Mouse (Mus musculus): ENCODE results near the gene Armh1. TPM values are rescaled to one million over a fixed set of nuclear protein-coding genes. Genes with fewer than 3 reads are reported as not detected.
A peak's percentile ranks its signal among the peaks of the same experiment; 100 is the strongest.
"Not testable (repeated sequence)": the region's sequence is repeated elsewhere in the genome, so short reads cannot be mapped to it uniquely, and the experiment has no call there.

The Armh1 gene
- polyA plus RNA-seq, 1 experiment from 2014 or later, result 1.1 TPM

GRCm38 (mm10) chr4:117262101-117262913 is 10.4 kb upstream of the Armh1 start:
- 66% methylated on average over 13 of the region's 13 CpGs for WGBS
- H3K4me1 ChIP-seq (replicated peaks), result peaks cover 4% of the 10 kb centered on the region
- H3K4me3 ChIP-seq, result no peak overlapping the region
- no peak overlapping the region for H3K9ac ChIP-seq
- ATAC-seq (ENCODE audit: low FRiP score), result no peak
- no peak overlapping the region for H3K4me2 ChIP-seq
- no peaks in the 10 kb centered on the region for H3K36me3 ChIP-seq
- H3K27ac ChIP-seq, result no peak overlapping the region
- H3K27me3 ChIP-seq, result 0 out of 2 replicates have a peak, but pooled peaks cover 6% of the 10 kb centered on the region
- H3K9me3 ChIP-seq, result no peaks in the 10 kb centered on the region

- no peak overlapping the region for H3K27ac ChIP-seq
- H3K9me3 ChIP-seq, result no peaks in the 10 kb centered on the region
- 0 out of 2 replicates have a peak, but pooled peaks cover 3% of the 10 kb centered on the region for H3K27me3 ChIP-seq
- no peak overlapping the region for H3K4me3 ChIP-seq
- H3K9ac ChIP-seq, result no peak overlapping the region
- no peak for ATAC-seq (ENCODE audit: low FRiP score)
- H3K36me3 ChIP-seq, result no peaks in the 10 kb centered on the region
- 80% methylated on average over 2 of the region's 2 CpGs for WGBS
- H3K4me2 ChIP-seq, result no peak overlapping the region
- peaks cover 4% of the 10 kb centered on the region for H3K4me1 ChIP-seq (replicated peaks)
Measured at GRCm38 (mm10) chr4:117261222-117261621, 9.3 kb upstream of the Armh1 start.

- H3K9me3 ChIP-seq; ATAC-seq (ENCODE audit: low FRiP score): not testable (repeated sequence)
Measured at GRCm38 (mm10) chr4:117259909-117260308, 8.0 kb upstream of the Armh1 start.

GRCm38 (mm10) chr4:117254672-117255071 is 2.7 kb upstream of the Armh1 start:
- Histone ChIP-seq H3K36me3 (no peaks in the 10 kb centered on the region), H3K27ac (no peak overlapping the region), H3K4me2 (no peak overlapping the region), H3K4me3 (no peak overlapping the region), H3K4me1 (replicated peaks) (peaks cover 35% of the 10 kb centered on the region), H3K27me3 (no peaks in the 10 kb centered on the region), H3K9me3 (no peaks in the 10 kb centered on the region), H3K9ac (no peak overlapping the region)
- WGBS, result 51% methylated on average over 6 of the region's 6 CpGs
- ATAC-seq (ENCODE audit: low FRiP score), result no peak

More at GRCm38 (mm10) chr4:117259909-117260308, 8.0 kb upstream of the Armh1 start:
- not testable (repeated sequence) for H3K27me3 ChIP-seq; H3K4me1 ChIP-seq (replicated peaks); H3K4me3 ChIP-seq; H3K9ac ChIP-seq; H3K4me2 ChIP-seq; H3K36me3 ChIP-seq; H3K27ac ChIP-seq
- WGBS, result 79% methylated on average over 6 of the region's 6 CpGs

- no peak overlapping the region for H3K4me2 ChIP-seq
- H3K9ac ChIP-seq, result no peak overlapping the region
- H3K27me3 ChIP-seq, result no peaks in the 10 kb centered on the region
- no peaks in the 10 kb centered on the region for H3K36me3 ChIP-seq
- H3K4me3 ChIP-seq, result no peak overlapping the region
- H3K9me3 ChIP-seq, result no peaks in the 10 kb centered on the region
- H3K27ac ChIP-seq, result no peak overlapping the region
- no peak for ATAC-seq (ENCODE audit: low FRiP score)
- 74% methylated on average over 5 of the region's 5 CpGs for WGBS
- H3K4me1 ChIP-seq (replicated peaks), result peaks cover 35% of the 10 kb centered on the region
Measured at GRCm38 (mm10) chr4:117254017-117254627, 2.2 kb upstream of the Armh1 start.

- H3K4me1 ChIP-seq (replicated peaks), result peaks cover 35% of the 10 kb centered on the region
- 70% methylated on average over 12 of the region's 12 CpGs for WGBS
Measured at GRCm38 (mm10) chr4:117253218-117254016, 1.5 kb upstream of the Armh1 start.

GRCm38 (mm10) chr4:117252755-117253154 is 830 bp upstream of the Armh1 start:
- Histone ChIP-seq H3K9me3 (no peaks in the 10 kb centered on the region), H3K27me3 (no peaks in the 10 kb centered on the region), H3K36me3 (no peaks in the 10 kb centered on the region), H3K4me3 (peak overlapping the region; percentile 61; the same call in 1 of the 2 replicates), H3K27ac (no peak overlapping the region), H3K4me1 (replicated peaks) (peaks cover 35% of the 10 kb centered on the region), H3K9ac (no peak overlapping the region), H3K4me2 (peak overlapping the region; percentile 64)
- ATAC-seq (ENCODE audit: low FRiP score), result no peak
- WGBS, result 92% methylated on average over 5 of the region's 5 CpGs

More at GRCm38 (mm10) chr4:117253218-117254016, 1.5 kb upstream of the Armh1 start:
- Histone ChIP-seq H3K27ac (no peak overlapping the region), H3K4me3 (no peak overlapping the region), H3K4me2 (no peak overlapping the region), H3K36me3 (no peaks in the 10 kb centered on the region), H3K9me3 (no peaks in the 10 kb centered on the region), H3K27me3 (no peaks in the 10 kb centered on the region), H3K9ac (no peak overlapping the region)
- no peak for ATAC-seq (ENCODE audit: low FRiP score)

GRCm38 (mm10) chr4:117252351-117252750 is 426 bp upstream of the Armh1 start:
- Histone ChIP-seq H3K27me3 (no peaks in the 10 kb centered on the region), H3K9ac (peak overlapping the region; percentile 75), H3K4me2 (peak overlapping the region; percentile 64), H3K9me3 (no peaks in the 10 kb centered on the region), H3K4me3 (peak overlapping the region; percentile 61), H3K4me1 (replicated peaks) (peaks cover 35% of the 10 kb centered on the region), H3K27ac (peak overlapping the region; percentile 69; the same call in 1 of the 2 replicates), H3K36me3 (no peaks in the 10 kb centered on the region)
- 28% methylated on average over 5 of the region's 5 CpGs for WGBS
- peak; percentile 37 for ATAC-seq (ENCODE audit: low FRiP score)

- H3K4me3 ChIP-seq, result peak overlapping the region; percentile 61; the same call in 1 of the 2 replicates
- no peaks in the 10 kb centered on the region for H3K36me3 ChIP-seq
- peak overlapping the region; percentile 64 for H3K4me2 ChIP-seq
- peaks cover 35% of the 10 kb centered on the region for H3K4me1 ChIP-seq (replicated peaks)
- 59% methylated on average over 1 of the region's 1 CpGs for WGBS
- 0 out of 2 replicates have a peak overlapping the region, but pooled peaks have one; percentile 75 for H3K9ac ChIP-seq
- no peak for ATAC-seq (ENCODE audit: low FRiP score)
- H3K9me3 ChIP-seq, result no peaks in the 10 kb centered on the region
- H3K27me3 ChIP-seq, result no peaks in the 10 kb centered on the region
- no peak overlapping the region for H3K27ac ChIP-seq
Measured at GRCm38 (mm10) chr4:117250982-117251381, 943 bp downstream of the Armh1 start.

- WGBS, result 75% methylated on average over 6 of the region's 6 CpGs
- no peak for ATAC-seq (ENCODE audit: low FRiP score)
- H3K9ac ChIP-seq, result no peak overlapping the region
- no peak overlapping the region for H3K4me3 ChIP-seq
- no peak overlapping the region for H3K4me2 ChIP-seq
- H3K4me1 ChIP-seq (replicated peaks), result no peaks in the 10 kb centered on the region
- no peaks in the 10 kb centered on the region for H3K36me3 ChIP-seq
- no peaks in the 10 kb centered on the region for H3K9me3 ChIP-seq
- H3K27ac ChIP-seq, result no peak overlapping the region; the same call in 1 of the 2 replicates
- no peaks in the 10 kb centered on the region for H3K27me3 ChIP-seq
Measured at GRCm38 (mm10) chr4:117240867-117241266, 11.1 kb downstream of the Armh1 start.

GRCm38 (mm10) chr4:117239153-117239552 is 12.8 kb downstream of the Armh1 start:
- Histone ChIP-seq H3K9me3 (no peaks in the 10 kb centered on the region), H3K4me3 (no peak overlapping the region), H3K27ac (no peak overlapping the region), H3K27me3 (no peaks in the 10 kb centered on the region), H3K4me2 (no peak overlapping the region), H3K4me1 (replicated peaks) (no peaks in the 10 kb centered on the region), H3K9ac (no peak overlapping the region), H3K36me3 (no peaks in the 10 kb centered on the region)
- WGBS, result 70% methylated on average over 2 of the region's 2 CpGs
- no peak for ATAC-seq (ENCODE audit: low FRiP score)

GRCm38 (mm10) chr4:117235822-117236221 is 16.1 kb downstream of the Armh1 start:
- Histone ChIP-seq H3K9me3 (no peaks in the 10 kb centered on the region), H3K4me1 (replicated peaks) (no peaks in the 10 kb centered on the region), H3K4me3 (no peak overlapping the region), H3K27ac (no peak overlapping the region), H3K4me2 (no peak overlapping the region), H3K9ac (no peak overlapping the region), H3K27me3 (no peaks in the 10 kb centered on the region), H3K36me3 (no peaks in the 10 kb centered on the region)
- WGBS, result 57% methylated on average over 4 of the region's 4 CpGs
- no peak for ATAC-seq (ENCODE audit: low FRiP score)
